Mouse (Mus musculus) c-Kit-positive CD71-negative TER-119-negative erythroid progenitor cells, embryonic 14.5 days (primary cell): ENCODE measurements at regions not wholly inside any gene's neighbourhood (a gene's known extent, or its start where the extent isn't known, plus 50 kb on each side); places are given as distances from the start of the nearest gene placed in this dataset.
A peak's percentile ranks its signal among the peaks of the same experiment; 100 is the strongest.
"Not testable (repeated sequence)": the region's sequence is repeated elsewhere in the genome, so short reads cannot be mapped to it uniquely, and the experiment has no call there.

Source experiments
- DNase-seq: peaks from one replicate; pipeline ENCODE4 v3.0.0-alpha.2; 2013; ENCODE audit warnings: low read depth

- DNase-seq: not testable (repeated sequence)
These were observed 51.8 kb downstream of the Teddm3 start for GRCm38 (mm10) chr16:21102033-21102432.

- DNase-seq: not testable (repeated sequence)
These were observed 53.7 kb downstream of the Teddm3 start for GRCm38 (mm10) chr16:21100126-21100525.

DNA sequence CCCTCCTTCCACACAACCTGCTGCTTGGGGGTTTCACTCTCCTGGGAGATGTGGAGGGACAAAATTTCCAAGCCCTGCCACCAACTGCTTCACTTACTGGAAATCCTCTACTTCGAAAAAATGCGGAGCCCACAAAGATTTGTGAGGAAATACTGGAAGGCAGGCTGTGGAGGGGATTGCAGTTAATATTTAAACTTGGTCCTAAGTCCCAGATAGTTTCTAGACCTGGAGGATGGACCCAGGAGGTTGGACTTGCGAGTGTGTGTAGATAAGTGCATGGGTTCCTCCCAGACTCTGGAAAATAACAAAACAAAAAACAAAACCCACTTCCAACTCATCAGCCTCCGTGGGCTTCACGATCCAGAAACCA lies 79.0 kb downstream of the Teddm3 start:
- no peak for DNase-seq

DNA sequence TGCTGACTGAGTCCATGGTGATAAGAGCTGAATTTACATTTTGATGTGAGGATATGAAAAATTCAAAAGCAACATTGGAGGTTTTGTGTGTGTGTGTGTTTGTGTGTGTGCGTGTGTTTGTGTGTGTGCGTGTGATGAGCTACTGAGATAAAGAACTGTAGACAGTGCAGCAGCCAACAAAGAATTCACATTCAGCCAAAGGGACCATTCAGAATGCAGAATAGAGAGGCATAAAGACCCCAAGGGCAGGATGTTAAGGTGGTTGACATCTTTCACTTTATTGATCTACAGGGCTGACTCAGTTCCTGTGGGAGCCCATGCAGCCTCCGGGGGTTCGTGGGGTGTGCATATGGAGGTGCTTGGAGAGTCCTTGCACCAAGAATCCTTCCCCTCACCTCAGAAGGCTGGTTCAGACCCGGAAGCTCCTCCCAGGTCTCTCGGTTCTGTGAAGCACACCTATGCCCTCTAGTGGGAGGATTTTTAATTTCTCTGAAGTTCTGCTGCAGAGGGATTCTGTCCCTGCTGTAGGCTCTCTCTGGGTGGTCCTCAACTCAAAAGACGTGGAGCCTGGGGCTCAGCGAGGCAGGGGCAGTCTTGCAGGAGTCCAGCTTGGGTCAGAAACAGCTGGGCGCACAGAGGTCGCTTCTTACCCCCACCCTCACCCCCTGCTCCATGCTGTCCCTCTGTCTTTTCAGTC lies 79.6 kb downstream of the Teddm3 start:
- not testable (repeated sequence) for DNase-seq

DNA sequence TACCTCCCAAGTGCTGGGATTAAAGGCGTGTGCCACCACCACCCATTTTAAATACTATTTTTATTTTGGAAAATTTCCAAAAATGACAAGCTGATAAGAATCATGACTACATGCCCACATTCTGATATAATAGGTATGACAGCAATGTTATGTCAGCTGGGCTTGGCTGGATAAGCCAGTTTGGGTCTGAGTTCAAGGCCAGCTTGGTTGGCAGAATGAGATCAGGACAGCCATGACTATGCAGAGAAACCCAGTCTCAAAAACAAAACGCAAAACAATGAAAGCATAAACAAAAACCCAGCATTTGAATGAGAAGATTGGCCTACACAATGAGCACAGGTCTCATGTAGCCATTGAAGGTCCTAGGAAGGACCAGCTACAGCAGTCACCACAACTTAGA lies 93.6 kb downstream of the Teddm3 start:
- no peak for DNase-seq

GRCm38 (mm10) chr16:21054772-21055171 lies 99.0 kb downstream of the Teddm3 start:
- no peak for DNase-seq

DNA sequence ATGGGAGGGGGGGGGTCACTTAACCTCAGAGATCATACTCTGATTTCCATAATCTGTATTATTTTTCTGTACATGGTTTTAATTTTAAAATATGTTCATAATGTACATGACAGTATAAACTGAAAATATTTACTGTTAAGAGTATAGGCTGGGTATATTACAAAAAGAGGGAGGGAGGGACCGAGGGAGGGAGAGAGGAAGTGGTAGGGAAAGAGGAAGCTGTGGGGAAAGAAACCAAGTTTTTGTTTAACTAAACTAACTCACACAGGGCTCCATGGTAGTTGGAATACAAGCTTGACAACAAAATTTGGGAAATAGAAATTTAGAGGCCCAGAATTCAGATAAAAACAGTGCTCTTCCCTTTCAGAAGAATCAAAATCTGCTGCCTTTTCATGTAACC lies 131.7 kb downstream of the Teddm3 start:
- not testable (repeated sequence) for DNase-seq

DNA sequence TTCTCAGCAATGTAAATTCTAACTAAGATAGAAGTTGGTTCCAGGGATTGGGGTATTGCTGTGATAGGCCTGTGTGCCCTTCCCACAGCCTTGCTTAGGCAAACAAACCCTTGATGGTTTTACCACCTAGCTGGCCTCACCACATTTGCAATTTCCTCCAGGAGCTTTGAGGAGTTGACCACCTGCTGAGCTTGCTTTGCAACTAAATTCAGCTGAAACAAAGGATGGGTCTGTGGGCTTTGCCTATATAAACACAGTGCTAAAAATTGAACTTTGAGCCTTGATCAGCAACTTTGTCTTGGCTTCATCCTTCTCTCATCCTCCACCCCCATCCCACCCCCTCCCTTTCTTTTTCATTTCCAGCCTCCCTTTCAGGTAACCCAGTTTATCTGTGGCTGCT lies 148.9 kb downstream of the Teddm3 start:
- no peak for DNase-seq

DNA sequence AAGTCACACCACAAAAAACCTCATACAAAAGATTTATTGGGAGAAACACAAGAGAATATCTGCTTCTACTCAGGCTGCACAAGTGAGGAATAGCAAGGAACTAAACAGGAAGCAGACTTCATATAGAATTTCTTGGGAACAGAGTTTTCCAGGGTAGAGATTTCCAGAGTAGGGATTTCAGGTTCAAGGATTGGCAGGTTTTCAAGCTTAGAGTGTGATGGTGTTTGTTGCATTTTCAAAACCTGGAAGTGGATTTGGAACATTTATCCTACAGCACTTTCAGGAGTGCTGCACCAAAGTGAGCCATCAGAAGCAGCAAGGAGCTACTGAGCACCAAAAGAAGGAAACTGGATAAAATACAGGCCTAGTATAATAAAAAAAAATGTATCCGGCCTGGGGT lies 152.7 kb downstream of the Teddm3 start:
- no peak for DNase-seq

GRCm38 (mm10) chr16:20990524-20990923 lies 163.3 kb downstream of the Teddm3 start:
- DNase-seq: no peak

- no peak for DNase-seq
These were observed 178.4 kb downstream of the Teddm3 start for GRCm38 (mm10) chr16:20975406-20975805.

DNA sequence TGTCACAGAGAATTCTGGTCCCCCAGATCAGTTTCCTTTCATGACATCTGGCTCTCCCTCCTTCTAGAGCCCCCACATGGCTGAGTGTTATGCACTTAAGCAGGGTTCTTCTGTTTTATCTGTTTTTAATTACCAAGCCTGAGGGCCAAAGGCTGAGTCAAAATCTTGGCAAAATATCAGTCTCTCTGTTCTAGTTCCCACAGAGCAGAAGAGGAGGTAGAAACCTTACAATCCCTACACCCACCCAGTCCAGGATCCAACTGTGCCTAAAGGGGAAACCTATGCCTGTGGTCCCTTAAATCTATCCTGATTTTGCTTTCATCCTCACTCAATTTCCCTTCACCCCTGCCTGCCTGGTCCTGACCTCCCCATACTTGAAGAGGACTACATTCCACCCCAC lies 181.4 kb downstream of the Teddm3 start:
- DNase-seq: no peak

DNA sequence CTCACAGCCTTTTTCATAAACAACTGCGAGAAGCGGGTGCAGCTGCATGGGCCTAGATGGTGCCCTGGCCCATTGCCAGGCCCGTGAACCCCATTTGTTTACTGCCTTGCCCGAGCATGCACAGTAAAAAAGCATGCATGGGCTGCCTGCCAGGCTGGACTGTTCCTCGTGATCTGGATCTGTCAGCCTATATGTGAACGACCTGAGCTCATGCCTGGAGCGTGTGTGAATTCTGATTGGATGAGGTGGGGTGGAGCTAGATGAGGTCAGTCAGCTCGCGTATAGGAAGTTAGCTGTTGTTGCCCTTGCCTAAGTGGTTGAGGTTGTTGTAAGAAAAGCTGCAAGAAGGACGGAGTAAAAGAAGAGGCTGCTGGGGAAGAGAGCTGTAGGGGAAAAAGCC lies 194.9 kb downstream of the Teddm3 start:
- no peak for DNase-seq

- DNase-seq: no peak
These were observed 202.4 kb upstream of the Thpo start for GRCm38 (mm10) chr16:20936722-20937121.

- not testable (repeated sequence) for DNase-seq
These were observed 200.5 kb upstream of the Thpo start for GRCm38 (mm10) chr16:20934846-20935245.

- peak; percentile 5 for DNase-seq
These were observed 195.7 kb upstream of the Thpo start for GRCm38 (mm10) chr16:20930003-20930402.

- DNase-seq: not testable (repeated sequence)
These were observed 191.5 kb upstream of the Thpo start for GRCm38 (mm10) chr16:20925776-20926175.

DNA sequence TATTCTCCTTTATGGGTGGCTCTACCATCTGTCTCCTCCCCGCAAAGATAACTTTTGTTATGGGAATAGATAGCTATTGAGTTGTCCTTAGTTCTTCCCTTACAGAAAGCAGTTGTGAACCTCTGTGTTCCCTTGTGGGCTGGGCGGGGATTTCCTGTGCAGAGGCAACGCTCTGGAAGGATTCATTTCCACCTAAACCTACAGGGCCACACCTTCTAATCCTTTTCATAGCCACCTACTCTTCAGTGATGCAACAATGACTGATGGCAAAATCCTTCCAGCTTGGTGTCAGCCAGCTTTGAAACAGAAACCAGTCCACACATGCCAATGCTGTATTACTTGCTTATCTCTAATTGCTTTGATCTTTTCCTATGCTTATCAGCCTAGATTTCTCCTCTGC lies 176.6 kb upstream of the Thpo start:
- not testable (repeated sequence) for DNase-seq

DNA sequence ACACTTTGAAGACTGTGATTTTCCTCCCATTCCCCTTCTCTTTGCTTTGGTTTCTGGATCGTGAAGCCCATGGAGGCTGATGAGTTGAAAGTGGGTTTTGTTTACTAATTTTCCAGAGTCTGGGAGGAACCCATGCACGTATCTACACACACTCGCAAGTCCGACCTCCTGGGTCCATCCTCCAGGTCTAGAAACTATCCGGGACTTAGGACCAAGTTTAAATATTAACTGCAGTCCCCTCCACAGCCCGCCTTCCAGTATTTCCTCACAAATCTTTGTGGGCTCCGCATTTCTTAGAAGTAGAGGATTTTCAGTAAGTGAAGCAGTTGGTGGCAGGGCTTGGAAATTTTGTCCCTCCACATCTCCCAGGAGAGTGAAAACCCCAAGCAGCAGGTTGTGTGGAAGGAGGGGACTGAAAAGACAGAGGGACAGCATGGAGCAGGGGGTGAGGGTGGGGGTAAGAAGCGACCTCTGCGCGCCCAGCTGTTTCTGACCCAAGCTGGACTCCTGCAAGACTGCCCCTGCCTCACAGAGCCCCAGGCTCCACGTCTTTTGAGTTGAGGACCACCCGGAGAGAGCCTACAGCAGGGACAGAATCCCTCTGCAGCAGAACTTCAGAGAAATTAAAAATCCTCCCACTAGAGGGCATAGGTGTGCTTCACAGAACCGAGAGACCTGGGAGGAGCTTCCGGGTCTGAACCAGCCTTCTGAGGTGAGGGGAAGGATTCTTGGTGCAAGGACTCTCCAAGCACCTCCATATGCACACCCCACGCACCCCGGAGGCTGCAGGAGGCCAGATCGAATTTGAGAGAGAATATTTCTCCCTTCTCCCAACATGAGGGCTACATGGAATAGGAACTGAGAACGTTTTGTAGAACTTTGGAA lies 174.4 kb upstream of the Thpo start:
- not testable (repeated sequence) for DNase-seq

- DNase-seq: no peak
These were observed 161.4 kb upstream of the Thpo start for GRCm38 (mm10) chr16:20895734-20896133.

GRCm38 (mm10) chr16:20871726-20872125 lies 137.4 kb upstream of the Thpo start:
- no peak for DNase-seq

DNA sequence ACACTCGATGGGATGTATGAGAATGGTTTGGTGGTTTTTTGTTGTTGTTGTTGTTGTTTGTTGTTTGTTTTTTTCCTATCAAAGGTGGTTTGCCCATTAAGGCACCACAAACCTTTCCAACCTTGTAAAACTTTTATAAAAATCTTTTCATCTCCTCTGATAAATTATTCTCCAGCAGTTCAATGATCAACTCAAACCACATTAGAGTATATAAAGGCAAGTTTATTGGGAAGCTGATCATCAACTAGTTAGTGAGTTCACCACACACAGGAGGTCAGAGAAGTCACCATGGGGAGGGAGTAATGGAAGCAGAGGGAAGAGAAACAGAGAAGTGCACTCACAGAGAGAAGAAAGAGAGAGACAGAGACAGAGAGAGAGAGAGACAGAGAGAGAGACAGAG lies 132.5 kb upstream of the Thpo start:
- no peak for DNase-seq

- DNase-seq: no peak
These were observed 126.9 kb upstream of the Thpo start for GRCm38 (mm10) chr16:20861256-20861655.
